Mouse (Mus musculus) C2C12 (cell line): ENCODE results near the gene Lrrc10b.

ENCODE experiments used
- CEBPB ChIP-seq: IDR thresholded peaks from one replicate; pipeline ENCODE4 v1.6.1; 2011; ENCODE audit warnings: low read depth, mild to moderate bottlenecking, control low read depth, moderate library complexity
- CTCF ChIP-seq: IDR thresholded peaks from one replicate; pipeline ENCODE4 v1.5.1; 2011; ENCODE audit not compliant: control insufficient read depth, insufficient read depth, insufficient read length
- FOSL1 ChIP-seq: IDR thresholded peaks from one replicate; pipeline ENCODE4 v1.8.0; 2011; ENCODE audit warnings: mild to moderate bottlenecking, low read length; ENCODE audit not compliant: poor library complexity, insufficient read depth, severe bottlenecking
- MAX ChIP-seq: IDR thresholded peaks from one replicate; pipeline ENCODE4 v1.6.1; 2011; ENCODE audit warnings: mild to moderate bottlenecking, control low read depth
- MYOD1 ChIP-seq: IDR thresholded peaks from one replicate; pipeline ENCODE4 v1.6.1; 2011; ENCODE audit warnings: low read depth; ENCODE audit not compliant: control insufficient read depth, insufficient read length
- MYOG ChIP-seq: IDR thresholded peaks from one replicate; pipeline ENCODE4 v1.6.1; 2011; ENCODE audit not compliant: control insufficient read depth, insufficient read length; ENCODE audit errors: extremely low read depth
- USF1 ChIP-seq: IDR thresholded peaks from one replicate; pipeline ENCODE4 v1.6.1; 2011; ENCODE audit warnings: low read depth, mild to moderate bottlenecking, control low read depth, moderate library complexity

DNA sequence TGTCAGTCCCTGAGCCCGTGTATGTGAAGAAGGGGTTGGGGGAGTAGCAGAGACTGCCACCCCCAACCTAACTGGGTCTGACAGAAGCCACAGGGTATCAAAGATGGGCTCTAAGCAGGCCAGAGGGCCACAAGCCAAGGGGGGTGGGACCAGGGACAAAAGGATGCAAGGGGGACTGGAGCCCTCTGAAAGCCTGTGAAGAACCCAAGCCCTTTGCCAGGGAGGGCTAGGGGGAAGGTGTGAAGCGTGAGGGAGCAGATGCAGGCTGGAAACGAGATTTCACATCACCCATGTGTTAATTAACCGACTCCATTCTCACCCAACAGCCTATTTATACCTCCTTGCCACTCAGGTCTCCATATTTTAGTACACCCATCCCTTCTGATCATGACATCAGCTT lies 25.4 kb downstream of the Lrrc10b start:
- no peak for TF ChIP-seq CTCF
- no peak for TF ChIP-seq USF1
- no peak for TF ChIP-seq MAX
- no peak for TF ChIP-seq CEBPB
- no peak for TF ChIP-seq MYOD1
- no peak for TF ChIP-seq FOSL1
- no peak for TF ChIP-seq MYOG
